Mouse (Mus musculus): ENCODE data around the gene 4931422A03Rik.

- TF ChIP-seq CTCF (conservative IDR thresholded peaks at IDR 0.05; ENCODE audit: low read length), result no peak
- TF ChIP-seq NANOG (IDR thresholded peaks at IDR 0.05; ENCODE audit: borderline replicate concordance, low read length), result no peak
- no peak for TF ChIP-seq POU5F1 (IDR thresholded peaks at IDR 0.05; ENCODE audit: borderline replicate concordance, low read length)
Measured at GRCm38 (mm10) chr2:103934670-103935069, 93.5 kb downstream of the 4931422A03Rik start.

Measured in E14TG2a.4 (cell line).